Mouse (Mus musculus) CD4-positive helper T cell, adult 2 months (primary cell): ENCODE results near the gene Thrb.

Experiments used
- DNase-seq: peaks from one replicate; pipeline ENCODE4 v3.0.0-alpha.2; 2012; ENCODE audit warnings: low read depth, missing footprints, low spot score

Gene Thrb

DNA sequence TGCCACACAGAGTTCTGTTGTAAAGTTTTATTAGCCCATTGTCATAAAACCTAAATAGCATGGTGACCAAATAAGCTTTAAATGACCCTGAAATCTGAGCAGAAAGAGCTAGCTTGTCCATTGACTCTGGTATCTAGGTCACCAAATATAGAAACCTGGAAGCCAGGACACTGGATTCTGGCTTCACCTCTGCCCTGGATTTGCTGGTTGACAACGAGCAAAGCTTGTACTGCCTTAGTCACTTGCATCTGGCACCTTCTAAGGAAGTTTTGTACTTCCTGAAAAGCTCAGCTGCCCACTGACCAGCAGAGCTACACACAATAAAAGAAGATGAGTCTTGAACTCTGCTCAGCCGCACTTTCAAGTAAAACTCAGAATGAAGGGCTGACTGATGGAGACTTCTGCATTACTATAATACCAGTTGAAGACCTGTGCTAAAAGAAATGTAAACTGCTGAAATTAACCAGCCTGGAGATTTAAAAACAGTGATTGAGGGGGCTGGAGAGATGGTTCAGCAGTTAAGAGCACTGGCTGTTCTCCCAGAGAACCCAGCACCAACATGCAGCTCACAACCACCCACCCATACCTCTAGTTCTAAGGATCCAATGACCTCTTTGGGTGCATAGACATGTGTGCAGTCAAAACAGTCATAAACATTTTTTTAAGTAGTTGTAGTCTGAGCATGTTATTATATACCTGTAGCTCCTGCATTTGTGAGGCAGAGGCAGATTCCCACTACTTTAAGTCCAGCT, 369.3 kb downstream of the Thrb start:
- no peak for DNase-seq

DNA sequence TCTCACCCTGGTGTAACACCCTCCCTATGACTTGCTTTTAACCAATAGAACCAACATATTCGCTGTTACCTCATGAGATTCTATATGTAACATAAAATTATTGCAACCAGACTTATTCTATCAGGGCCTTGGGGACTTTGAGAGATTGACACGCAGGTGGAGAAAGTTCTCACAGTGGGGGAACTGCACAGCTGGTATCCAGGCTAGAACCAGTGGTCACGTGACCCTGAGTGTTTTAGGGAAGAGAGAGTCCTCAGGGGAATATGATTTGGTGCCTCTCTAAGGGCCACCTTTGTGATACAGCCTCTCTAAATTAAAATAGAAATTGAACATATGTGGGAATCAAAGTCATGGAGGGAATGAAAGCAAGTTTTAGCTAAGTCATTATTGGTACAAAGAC, 371.9 kb downstream of the Thrb start:
- no peak for DNase-seq

DNA sequence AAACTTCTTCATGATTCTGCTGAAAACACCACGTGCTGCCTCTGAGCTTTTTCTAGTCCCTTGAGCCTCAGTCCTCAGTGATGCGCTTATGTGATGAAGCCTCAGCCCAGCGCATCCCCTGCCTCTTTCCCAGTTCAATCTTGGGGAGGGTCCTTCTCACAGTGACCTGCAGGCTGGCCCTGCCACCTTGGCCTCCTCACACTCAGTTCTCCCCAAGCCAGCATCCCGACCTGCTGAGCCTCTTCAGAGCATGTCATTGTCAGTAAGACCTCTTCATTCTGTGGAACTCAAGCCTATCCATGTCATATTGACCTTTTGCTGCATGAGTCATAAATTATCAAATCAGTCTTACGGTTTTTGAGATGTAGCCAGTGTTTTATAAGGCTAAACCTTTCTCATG, 376.5 kb downstream of the Thrb start:
- no peak for DNase-seq

- no peak for DNase-seq
Measured at GRCm38 (mm10) chr14:18062082-18062772, 402.2 kb downstream of the Thrb start.
